Mouse (Mus musculus) megakaryocyte-erythroid progenitor cell, adult 5 weeks (primary cell): Measurements from ENCODE around the gene Bsnd. TPM values are rescaled to one million over a fixed set of nuclear protein-coding genes. Genes with fewer than 3 reads are reported as not detected.

Experiments
- polyA plus RNA-seq: library from polyadenylated mRNA; stranded (reverse); fragments of >175 nt; gene quantifications from 2 replicates; pipeline ENCODE4 v1.2.3, GENCODE M21; 2012

Bsnd gene
- not detected in 2 replicates for polyA plus RNA-seq

DNA sequence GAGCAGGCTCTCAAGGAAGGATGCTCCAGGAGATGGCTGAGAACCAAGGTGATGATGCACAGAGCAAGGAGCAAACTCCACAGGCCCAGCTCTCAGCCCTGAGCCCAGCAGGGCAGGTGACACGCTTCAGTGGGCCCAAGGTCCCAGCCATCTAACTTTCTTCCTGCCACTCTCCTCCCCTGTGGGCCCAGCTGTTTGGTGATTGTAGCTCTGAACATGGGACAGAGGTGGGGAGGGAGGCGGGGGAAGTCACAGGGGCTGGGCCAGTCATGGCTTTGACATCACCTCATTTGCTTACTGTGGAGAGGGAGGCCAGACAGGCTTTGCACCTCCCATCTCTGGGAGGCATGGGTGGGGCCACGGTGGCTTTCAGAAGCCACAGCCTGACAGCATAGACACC lies at the start of gene Bsnd:
TSS of gene Bsnd (minus strand) at position 168 of the 400 bp plus-strand sequence.

Other genes starting within 250 kb of the Bsnd start
- 7.9 and 10.0 TPM in 2 replicates for gene Usp24, start 176.1 kb downstream of the Bsnd start, polyA plus RNA-seq
- gene Pcsk9, start 28.0 kb downstream of the Bsnd start, polyA plus RNA-seq, result 0.41 and 0.43 TPM in 2 replicates
- gene Dhcr24, start 68.8 kb upstream of the Bsnd start, polyA plus RNA-seq, result 24.2 and 25.0 TPM in 2 replicates
- gene Lexm, start 125.0 kb upstream of the Bsnd start, polyA plus RNA-seq, result not detected in 2 replicates
- gene Ttc22, start 130.1 kb upstream of the Bsnd start, polyA plus RNA-seq, result not detected in 2 replicates
- gene Pars2, start 158.8 kb upstream of the Bsnd start, polyA plus RNA-seq, result 0.84 and 1.6 TPM in 2 replicates
- gene Ttc4, start 186.7 kb upstream of the Bsnd start, polyA plus RNA-seq, result 7.7 and 8.6 TPM in 2 replicates
- 0.06 TPM in 1 of 2 replicates, not detected in the other for gene Mroh7, start 238.6 kb upstream of the Bsnd start, polyA plus RNA-seq
- gene Fam151a, start 241.6 kb upstream of the Bsnd start, polyA plus RNA-seq, result not detected in 2 replicates